In the genomic region with DNA sequence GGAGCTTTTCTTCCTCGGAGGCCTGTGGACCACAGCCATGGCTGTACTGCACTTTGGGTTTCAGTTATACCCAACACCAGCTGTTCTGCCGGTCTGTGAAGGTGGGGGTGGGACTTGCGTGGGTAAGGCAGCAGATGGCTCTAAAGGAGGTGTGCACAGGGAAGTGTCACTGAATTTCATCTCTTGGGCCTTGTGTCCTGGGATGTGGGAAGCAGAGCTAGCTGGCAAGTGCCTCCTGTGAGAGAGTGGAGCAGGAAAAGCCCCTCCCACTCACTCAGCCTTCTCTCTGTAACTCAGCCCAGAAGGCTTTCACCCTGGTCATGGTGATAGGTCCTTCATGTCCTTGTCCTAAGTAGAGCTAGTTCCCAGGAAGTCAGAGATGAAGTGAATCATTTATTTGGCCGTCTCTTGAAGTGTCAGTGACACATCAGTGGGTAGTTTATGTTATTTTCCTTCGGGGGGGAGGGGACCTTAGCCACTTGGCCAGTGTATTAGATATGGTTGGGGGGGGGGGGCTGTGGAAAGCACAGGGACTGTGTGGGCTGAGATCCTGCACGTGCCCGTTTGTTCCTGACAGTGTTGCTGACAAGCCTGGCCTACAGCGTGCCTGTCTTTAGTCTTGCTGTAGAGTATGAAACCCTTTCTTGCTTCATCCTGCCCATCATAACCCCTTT, we compare ENCODE assay signal across 19 mouse cellular contexts. TPM values are rescaled to one million over a fixed set of nuclear protein-coding genes. Genes with fewer than 3 reads are reported as not detected.
DNase-seq lines count a peak whose midpoint lies in the region; ATAC-seq and TF ChIP-seq lines count a peak whose summit lies in the region.
"Had no signal": no experiment of that assay in that cellular context is flagged by ENCODE, and none has a peak within 500 bp of the region (broad histone marks: within the 10 kb centered on the region; RNA-seq: fewer than 3 reads in every experiment).

No protein-coding gene starts in this region.

- 93% methylated on average over 8 of the region's 8 CpGs for WGBS in heart, embryonic 12.5 days
- 79% methylated on average over 8 of the region's 8 CpGs for WGBS in lung, adult 2 months

- H3K4me3 ChIP-seq in heart, embryonic 12.5 days = no peak overlapping the region
- H3K4me3 ChIP-seq in lung, adult 2 months (replicated peaks; ENCODE audit: extremely low read depth, low read depth, low read length) = no peak overlapping the region
- H3K4me3 ChIP-seq: embryonic facial prominence, embryonic 15.5 days; hindbrain, embryonic 12.5 days; intestine, embryonic 15.5 days; midbrain, embryonic 13.5 days had no signal

- no peaks in the 10 kb centered on the region for H3K9me3 ChIP-seq in heart, embryonic 12.5 days (replicated peaks)
- H3K9me3 ChIP-seq: embryonic facial prominence, embryonic 15.5 days; hindbrain, embryonic 12.5 days; intestine, embryonic 15.5 days; midbrain, embryonic 13.5 days had no signal

- H3K4me2 ChIP-seq in heart, embryonic 12.5 days = no peak overlapping the region
- H3K4me2 ChIP-seq: embryonic facial prominence, embryonic 15.5 days; hindbrain, embryonic 12.5 days; intestine, embryonic 15.5 days; midbrain, embryonic 13.5 days had no signal

- peak; percentile 89 for DNase-seq in heart, adult 11 months
- DNase-seq in lung, postnatal 10 days = peak; percentile 66
- DNase-seq in lung, adult 2 months = no peak
- DNase-seq in left cerebral cortex, adult 9 months (ENCODE audit: low spot score in 2 of 2) = peak; percentile 70 to 84
- peak; percentile 93 for DNase-seq in telencephalon, adult 2 months (ENCODE audit: low read depth, low spot score)
- DNase-seq in kidney, postnatal 10 days = no peak
- no peak for DNase-seq in heart, adult 9 months (ENCODE audit: low spot score in 2 of 2)
- DNase-seq: cerebellum, adult 2 months; gastrocnemius, postnatal 14 days; kidney, postnatal 36 days; liver; lung, postnatal 4 days; spleen, adult 18-20 months had no signal

- H3K4me1 ChIP-seq in heart, embryonic 12.5 days (replicated peaks) = no peaks in the 10 kb centered on the region
- no peaks in the 10 kb centered on the region for H3K4me1 ChIP-seq in lung, adult 2 months (ENCODE audit: control insufficient read depth, insufficient read depth, low read length)
- H3K4me1 ChIP-seq: hindbrain, embryonic 12.5 days; intestine, embryonic 15.5 days; midbrain, embryonic 13.5 days had no signal

- no peak for ATAC-seq in heart, embryonic 12.5 days (ENCODE audit: insufficient number of reproducible peaks, low FRiP score)
- ATAC-seq: forebrain, embryonic 16.5 days; intestine, embryonic 15.5 days; midbrain, embryonic 13.5 days had no signal

- H3K27me3 ChIP-seq in heart, embryonic 12.5 days (replicated peaks) = no peaks in the 10 kb centered on the region
- H3K27me3 ChIP-seq: embryonic facial prominence, embryonic 15.5 days; hindbrain, embryonic 12.5 days; intestine, embryonic 15.5 days; midbrain, embryonic 13.5 days had no signal

- no peak for TF ChIP-seq POLR2A in lung, adult 2 months (IDR thresholded peaks at IDR 0.05; ENCODE audit: borderline replicate concordance, extremely low read depth, low read depth, low read length)

- H3K27ac ChIP-seq in heart, embryonic 12.5 days (ENCODE audit: poor library complexity, severe bottlenecking) = no peak overlapping the region
- H3K27ac ChIP-seq: embryonic facial prominence, embryonic 15.5 days; hindbrain, embryonic 12.5 days; intestine, embryonic 15.5 days; midbrain, embryonic 13.5 days had no signal

- no peak overlapping the region for H3K9ac ChIP-seq in heart, embryonic 12.5 days
- H3K9ac ChIP-seq: embryonic facial prominence, embryonic 15.5 days; hindbrain, embryonic 12.5 days; intestine, embryonic 15.5 days; midbrain, embryonic 13.5 days had no signal

- H3K36me3 ChIP-seq in heart, embryonic 12.5 days = peaks cover 90% of the 10 kb centered on the region

- TF ChIP-seq CTCF in lung, adult 2 months (IDR thresholded peaks at IDR 0.05; ENCODE audit: insufficient read depth, low read length) = no peak

RNA-seq across cellular contexts. Expression of a gene that starts 15.7 kb away (rescaled TPM):
- 11.5 and 12.2 TPM in 2 replicates for polyA plus RNA-seq in heart, embryonic 12.5 days (2016; fragmentation: Nextera tagmentation; extraction: Ambion mirVana)
- polyA plus RNA-seq in lung, adult 2 months (2012; rRNA removed) = 9.9 and 12.1 TPM in 2 replicates

RNA-seq across cellular contexts. Expression of a gene that starts 26.4 kb away (rescaled TPM):
- polyA plus RNA-seq in heart, embryonic 12.5 days (2016; fragmentation: Nextera tagmentation; extraction: Ambion mirVana) = 46.6 and 47.0 TPM in 2 replicates
- 12.3 and 14.5 TPM in 2 replicates for polyA plus RNA-seq in lung, adult 2 months (2012; rRNA removed)

RNA-seq across cellular contexts. Expression of a gene that starts 49.8 kb away (rescaled TPM):
- polyA plus RNA-seq in heart, embryonic 12.5 days (2016; fragmentation: Nextera tagmentation; extraction: Ambion mirVana) = 0.11 and 0.14 TPM in 2 replicates
- 0.48 and 0.89 TPM in 2 replicates for polyA plus RNA-seq in lung, adult 2 months (2012; rRNA removed)

Comparison
In these comparisons a context has a peak if more than half of its experiments do, and no peak if none do; other contexts are left out.
1. DNase-seq: peak in heart, adult 11 months (single experiment), lung, postnatal 10 days (single experiment), left cerebral cortex, adult 9 months (2 of 2) and telencephalon, adult 2 months (single experiment); none in lung, adult 2 months (single experiment), kidney, postnatal 10 days (single experiment) and heart, adult 9 months (0 of 2).